10 mouse cellular contexts compared by ENCODE assay signal in the genomic region with DNA sequence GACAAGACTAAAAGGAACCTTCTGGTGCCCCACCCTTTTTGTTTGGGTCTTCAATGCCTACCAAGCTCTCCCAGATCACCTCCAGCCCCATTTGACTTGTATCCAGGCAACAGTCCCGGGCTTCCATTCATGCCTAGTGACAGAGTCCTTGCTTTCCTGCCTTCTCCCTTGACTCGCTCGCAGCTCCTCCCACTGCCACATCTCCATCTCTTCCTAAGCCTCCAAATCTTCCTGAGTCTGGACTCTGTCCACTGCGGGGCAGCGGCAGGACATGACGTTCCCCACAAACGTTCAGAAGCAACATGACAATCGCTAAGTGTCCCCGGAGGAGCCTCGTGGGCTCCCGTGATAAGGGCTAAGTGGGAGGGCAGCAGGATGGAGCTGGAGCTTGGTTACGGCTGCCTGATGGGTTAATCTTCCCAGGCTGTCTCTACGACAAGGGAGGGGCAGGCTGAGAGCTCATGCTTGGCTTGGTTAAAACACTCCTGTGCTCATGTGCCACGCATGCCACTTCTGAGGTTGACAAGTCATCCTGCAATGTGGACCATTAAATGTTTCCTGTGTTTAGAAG. TPM values are rescaled to one million over a fixed set of nuclear protein-coding genes. Genes with fewer than 3 reads are reported as not detected.
DNase-seq lines count a peak whose midpoint lies in the region; ATAC-seq and TF ChIP-seq lines count a peak whose summit lies in the region.
"Had no signal": no experiment of that assay in that cellular context is flagged by ENCODE, and none has a peak within 500 bp of the region (broad histone marks: within the 10 kb centered on the region; RNA-seq: fewer than 3 reads in every experiment).

No protein-coding gene starts in this region.

- H3K4me3 ChIP-seq in layer of hippocampus, adult 2 months, result peak overlapping the region; percentile 19; the same call in 1 of the 2 replicates
- H3K4me3 ChIP-seq in liver, embryonic 11.5 days (ENCODE audit: low read depth, low read length), result no peak overlapping the region
- no peak overlapping the region for H3K4me3 ChIP-seq in neural tube, embryonic 14.5 days (ENCODE audit: low read depth, low read length)

- H3K27me3 ChIP-seq in liver, embryonic 11.5 days (replicated peaks; ENCODE audit: control insufficient read depth, insufficient read depth, low read length), result no peaks in the 10 kb centered on the region
- H3K27me3 ChIP-seq in neural tube, embryonic 14.5 days (ENCODE audit: control insufficient read depth, insufficient read depth, low read length), result no peaks in the 10 kb centered on the region

- no peak overlapping the region for H3K9ac ChIP-seq in liver, embryonic 11.5 days (ENCODE audit: low read depth, low read length)
- H3K9ac ChIP-seq in neural tube, embryonic 14.5 days (replicated peaks; ENCODE audit: low read depth, low read length), result no peak overlapping the region

- H3K27ac ChIP-seq in layer of hippocampus, adult 2 months, result peak overlapping the region; percentile 28; the same call in 1 of the 2 replicates
- peak overlapping the region; percentile 35; the same call in 1 of the 2 replicates for H3K27ac ChIP-seq in liver, embryonic 11.5 days (ENCODE audit: low read depth, low read length)
- peak overlapping the region; percentile 55 for H3K27ac ChIP-seq in neural tube, embryonic 14.5 days (ENCODE audit: low read depth, low read length)
- H3K27ac ChIP-seq: kidney, postnatal 0 days had no signal

- ATAC-seq in erythroid progenitor cell, adult 5-6 weeks (replicated peaks; ENCODE audit: low FRiP score, poor library complexity, severe bottlenecking), result peak; percentile 94
- ATAC-seq in liver, embryonic 11.5 days (replicated peaks; ENCODE audit: low FRiP score), result peak; percentile 65
- peak; percentile 34 for ATAC-seq in neural tube, embryonic 14.5 days (ENCODE audit: low read depth)

- peak overlapping the region; percentile 39 for H3K4me2 ChIP-seq in liver, embryonic 11.5 days
- H3K4me2 ChIP-seq in neural tube, embryonic 14.5 days (ENCODE audit: low read depth, low read length), result peak overlapping the region; percentile 26

- WGBS in liver, embryonic 11.5 days, result 15% methylated on average over 14 of the region's 14 CpGs
- WGBS in neural tube, embryonic 14.5 days, result 27% methylated on average over 14 of the region's 14 CpGs

- DNase-seq in layer of hippocampus, adult 2 months (ENCODE audit: low spot score in 2 of 2), result no peak
- no peak for DNase-seq in layer of hippocampus, postnatal 36 days
- DNase-seq in liver, embryonic 11.5 days (ENCODE audit: low spot score), result no peak
- no peak for DNase-seq in layer of hippocampus, adult 11-12 months (ENCODE audit: low spot score)
- no peak for DNase-seq in adrenal gland, postnatal 36 days
- no peak for DNase-seq in left cerebral cortex, adult 11 months (ENCODE audit: low spot score)

- H3K36me3 ChIP-seq in liver, embryonic 11.5 days (ENCODE audit: control insufficient read depth, insufficient read depth, low read length), result peaks cover 25% of the 10 kb centered on the region
- no peaks in the 10 kb centered on the region for H3K36me3 ChIP-seq in neural tube, embryonic 14.5 days (ENCODE audit: control insufficient read depth, insufficient read depth, low read length)

- H3K4me1 ChIP-seq in liver, embryonic 11.5 days (replicated peaks; ENCODE audit: control insufficient read depth, insufficient read depth, low read length), result peaks cover 17% of the 10 kb centered on the region
- peaks cover 2% of the 10 kb centered on the region; the same call in 1 of the 2 replicates for H3K4me1 ChIP-seq in neural tube, embryonic 14.5 days (ENCODE audit: control insufficient read depth, insufficient read depth, low read length)

- no peaks in the 10 kb centered on the region for H3K9me3 ChIP-seq in liver, embryonic 11.5 days (ENCODE audit: control insufficient read depth, low read length)
- H3K9me3 ChIP-seq in neural tube, embryonic 14.5 days (ENCODE audit: control insufficient read depth, low read length), result no peaks in the 10 kb centered on the region

- TF ChIP-seq CTCF in layer of hippocampus, adult 2 months (conservative IDR thresholded peaks at IDR 0.05), result no peak

RNA-seq across cellular contexts. Expression of a gene that starts 13.3 kb away (rescaled TPM):
- total RNA-seq in layer of hippocampus, adult 2 months (2021), result 1 to 10 TPM; 3.4 to 3.8 TPM
- total RNA-seq in layer of hippocampus, postnatal 36 days (2021), result 1 to 10 TPM; 4.4 to 5.5 TPM
- total RNA-seq in erythroid progenitor cell, adult 5-6 weeks (2015; ENCODE audit: low replicate concordance), result 0.72 TPM in 1 of 2 replicates, not detected in the other
- total RNA-seq in erythroid progenitor cell, adult 5-6 weeks (2017; ENCODE audit: low replicate concordance), result not detected in 2 replicates
- 5.1 TPM in 2 replicates for polyA plus RNA-seq in liver, embryonic 11.5 days (2014; fragmentation: Nextera tagmentation; extraction: Ambion mirVana)
- 16.7 and 17.4 TPM in 2 replicates for polyA plus RNA-seq in neural tube, embryonic 14.5 days (2014; fragmentation: Nextera tagmentation; extraction: Ambion mirVana)
- total RNA-seq in adrenal gland, postnatal 36 days (2021), result 1 to 10 TPM; 6.0 to 6.2 TPM

RNA-seq across cellular contexts. Expression of a gene that starts 25.1 kb away (rescaled TPM):
- total RNA-seq in layer of hippocampus, adult 2 months (2021), result 10 to 100 TPM; 94.1 to 95.3 TPM
- total RNA-seq in layer of hippocampus, postnatal 36 days (2021), result 100 to 1,000 TPM in 1 of 2 experiments, 10 to 100 TPM in 1; 92.0 to 108 TPM
- 25.9 and 71.7 TPM in 2 replicates for total RNA-seq in erythroid progenitor cell, adult 5-6 weeks (2015; ENCODE audit: low replicate concordance)
- total RNA-seq in erythroid progenitor cell, adult 5-6 weeks (2017; ENCODE audit: low replicate concordance), result 43.9 and 168 TPM in 2 replicates
- 119 and 127 TPM in 2 replicates for polyA plus RNA-seq in liver, embryonic 11.5 days (2014; fragmentation: Nextera tagmentation; extraction: Ambion mirVana)
- 85.3 and 102 TPM in 2 replicates for polyA plus RNA-seq in neural tube, embryonic 14.5 days (2014; fragmentation: Nextera tagmentation; extraction: Ambion mirVana)
- 100 to 1,000 TPM in 1 of 2 experiments, 10 to 100 TPM in 1; 89.6 to 120 TPM for total RNA-seq in adrenal gland, postnatal 36 days (2021)

RNA-seq across cellular contexts. Expression of a gene that starts 26.1 kb away (rescaled TPM):
- total RNA-seq in layer of hippocampus, adult 2 months (2021), result 1 to 10 TPM; 6.2 to 6.6 TPM
- total RNA-seq in layer of hippocampus, postnatal 36 days (2021), result 1 to 10 TPM; 5.3 to 5.5 TPM
- 64.9 and 72.5 TPM in 2 replicates for total RNA-seq in erythroid progenitor cell, adult 5-6 weeks (2015; ENCODE audit: low replicate concordance)
- total RNA-seq in erythroid progenitor cell, adult 5-6 weeks (2017; ENCODE audit: low replicate concordance), result 55.1 and 71.9 TPM in 2 replicates
- 129 and 131 TPM in 2 replicates for polyA plus RNA-seq in liver, embryonic 11.5 days (2014; fragmentation: Nextera tagmentation; extraction: Ambion mirVana)
- 18.0 and 21.6 TPM in 2 replicates for polyA plus RNA-seq in neural tube, embryonic 14.5 days (2014; fragmentation: Nextera tagmentation; extraction: Ambion mirVana)
- 10 to 100 TPM; 22.9 to 23.7 TPM for total RNA-seq in adrenal gland, postnatal 36 days (2021)

RNA-seq across cellular contexts. Expression of a gene that starts 44.0 kb away (rescaled TPM):
- total RNA-seq in layer of hippocampus, adult 2 months (2021), result 1 to 10 TPM; 2.5 to 3.2 TPM
- total RNA-seq in layer of hippocampus, postnatal 36 days (2021), result 1 to 10 TPM; 1.9 to 2.2 TPM
- total RNA-seq in erythroid progenitor cell, adult 5-6 weeks (2015; ENCODE audit: low replicate concordance), result 3.8 and 4.7 TPM in 2 replicates
- total RNA-seq in erythroid progenitor cell, adult 5-6 weeks (2017; ENCODE audit: low replicate concordance), result 8.2 and 9.4 TPM in 2 replicates
- 3.9 and 4.2 TPM in 2 replicates for polyA plus RNA-seq in liver, embryonic 11.5 days (2014; fragmentation: Nextera tagmentation; extraction: Ambion mirVana)
- polyA plus RNA-seq in neural tube, embryonic 14.5 days (2014; fragmentation: Nextera tagmentation; extraction: Ambion mirVana), result 11.4 and 12.8 TPM in 2 replicates
- 1 to 10 TPM in 1 of 2 experiments, under 1 TPM in 1; 0.92 to 1.4 TPM for total RNA-seq in adrenal gland, postnatal 36 days (2021)

RNA-seq across cellular contexts. Expression of a gene that starts 48.0 kb away (rescaled TPM):
- not detected for total RNA-seq in layer of hippocampus, adult 2 months (2021)
- not detected for total RNA-seq in layer of hippocampus, postnatal 36 days (2021)
- not detected in 2 replicates for total RNA-seq in erythroid progenitor cell, adult 5-6 weeks (2015; ENCODE audit: low replicate concordance)
- total RNA-seq in erythroid progenitor cell, adult 5-6 weeks (2017; ENCODE audit: low replicate concordance), result not detected in 2 replicates
- not detected in 2 replicates for polyA plus RNA-seq in liver, embryonic 11.5 days (2014; fragmentation: Nextera tagmentation; extraction: Ambion mirVana)
- not detected in 2 replicates for polyA plus RNA-seq in neural tube, embryonic 14.5 days (2014; fragmentation: Nextera tagmentation; extraction: Ambion mirVana)
- not detected for total RNA-seq in adrenal gland, postnatal 36 days (2021)
- polyA plus RNA-seq: kidney, postnatal 0 days; neural tube, embryonic 11.5 days had no signal

Comparison
In these comparisons a context has a peak if more than half of its experiments do, and no peak if none do; other contexts are left out.
1. ATAC-seq: peak in every context shown above with its lines; median percentile 94 in erythroid progenitor cell, adult 5-6 weeks; 65 in liver, embryonic 11.5 days; 34 in neural tube, embryonic 14.5 days.